Mouse (Mus musculus): ENCODE results near the gene Tenm3.
A peak's percentile ranks its signal among the peaks of the same experiment; 100 is the strongest.

Gene Tenm3

GRCm38 (mm10) chr8:48740147-48740881, 103.4 kb downstream of the Tenm3 start:
- no peak for DNase-seq

- DNase-seq = no peak
Measured at GRCm38 (mm10) chr8:48733731-48734130, 110.0 kb downstream of the Tenm3 start.

DNA sequence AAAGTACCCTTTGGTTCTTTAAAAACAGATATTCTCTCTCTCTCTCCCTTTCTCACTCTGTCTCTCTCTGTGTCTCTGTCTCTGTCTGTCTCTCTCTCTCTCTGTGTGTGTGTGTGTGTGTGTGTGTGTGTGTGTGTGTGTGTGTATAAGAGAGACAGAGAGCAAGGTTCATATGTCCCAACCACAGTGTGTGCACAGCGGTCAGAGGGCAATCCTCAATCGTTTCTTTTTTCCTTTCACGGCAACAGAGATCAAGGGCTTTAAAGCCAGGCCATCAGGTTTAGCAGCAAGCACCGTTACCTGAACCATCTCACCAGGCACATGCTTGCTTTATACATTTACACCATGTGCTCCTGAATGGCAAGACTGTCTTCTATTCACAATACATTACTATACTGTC, 110.7 kb downstream of the Tenm3 start:
- DNase-seq = no peak

- DNase-seq = no peak
Measured at GRCm38 (mm10) chr8:48730701-48731100, 113.0 kb downstream of the Tenm3 start.

DNA sequence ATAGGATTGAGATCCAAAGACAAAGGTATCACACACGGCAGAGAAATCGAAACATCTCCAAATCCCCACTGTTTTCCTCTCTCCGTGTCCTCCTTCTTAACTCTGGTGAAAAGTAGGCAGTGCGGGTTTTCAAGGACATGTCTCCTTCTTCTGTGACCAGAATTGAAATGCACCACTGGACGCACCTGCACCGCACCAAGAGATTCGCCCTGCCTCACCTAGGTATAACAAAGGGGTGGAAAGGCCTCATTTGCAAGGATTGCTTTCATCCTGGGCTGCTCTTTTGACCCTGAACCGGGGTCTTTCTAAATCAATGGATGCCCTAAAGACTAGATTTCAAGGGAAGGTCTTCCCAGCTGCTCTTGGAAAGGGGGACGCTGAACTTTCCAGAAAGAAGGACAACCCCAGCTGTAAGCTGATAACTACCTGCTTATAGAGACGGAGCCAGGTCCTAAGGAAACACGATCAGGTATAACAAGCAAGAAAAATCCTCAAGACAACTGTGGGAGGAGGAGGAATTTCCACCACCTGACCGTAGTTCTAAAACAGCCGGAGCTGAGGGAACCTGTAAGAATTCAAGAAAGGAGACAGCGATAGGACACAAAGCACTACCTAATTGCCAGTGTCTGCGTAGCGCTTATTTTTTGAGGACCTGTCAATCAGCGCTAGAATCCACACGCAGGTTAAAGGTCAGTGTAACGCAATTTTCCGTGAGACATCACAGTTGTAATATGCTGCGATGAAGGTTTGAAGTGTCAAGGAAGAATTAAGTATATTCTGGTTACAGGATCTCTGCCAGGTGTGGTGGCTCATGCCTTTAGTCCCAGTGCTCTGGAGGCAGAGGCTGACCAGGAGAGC, 114.7 kb downstream of the Tenm3 start:
- no peak for DNase-seq

- no peak for DNase-seq
Measured at GRCm38 (mm10) chr8:48728006-48728405, 115.7 kb downstream of the Tenm3 start.

DNA sequence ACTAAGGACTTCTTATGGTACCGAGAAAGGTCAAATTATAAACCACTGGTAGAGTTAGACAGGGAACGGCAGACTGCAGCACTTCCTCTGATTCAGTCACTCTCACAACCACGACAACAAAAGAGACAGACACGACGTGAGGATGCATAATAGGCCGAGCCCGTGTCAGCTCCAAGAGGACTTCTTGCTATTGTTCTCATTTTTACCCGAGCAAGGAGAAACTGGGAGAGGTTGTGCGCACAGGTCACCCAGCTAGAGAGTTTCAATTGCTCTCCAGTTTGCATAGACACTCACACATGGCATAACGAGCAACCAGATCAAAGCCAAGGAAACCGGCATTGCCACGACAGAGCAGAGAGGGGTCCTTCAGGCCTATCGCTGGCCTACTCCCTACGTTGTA, 121.0 kb downstream of the Tenm3 start:
- no peak for DNase-seq

DNA sequence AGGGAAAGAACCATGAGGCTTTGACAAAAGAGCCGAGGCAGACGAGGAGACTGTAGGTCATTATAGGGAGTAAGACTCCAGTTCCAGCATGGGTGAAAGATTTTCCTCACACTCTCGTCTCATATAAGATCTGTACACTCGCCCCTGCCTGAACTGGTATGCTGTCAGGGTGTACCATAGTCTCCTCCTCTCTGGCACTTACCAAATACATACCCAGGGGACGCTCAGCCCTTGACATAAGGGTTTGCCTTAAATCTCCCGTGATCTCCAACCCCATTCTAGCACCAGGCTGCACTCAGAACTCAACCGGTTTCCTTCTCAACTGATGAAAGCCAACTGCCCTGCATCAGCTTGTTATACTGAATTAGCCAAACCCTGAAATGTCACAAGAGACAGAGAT, 121.4 kb downstream of the Tenm3 start:
- DNase-seq = no peak

GRCm38 (mm10) chr8:48721376-48721775, 122.4 kb downstream of the Tenm3 start:
- DNase-seq = no peak

DNA sequence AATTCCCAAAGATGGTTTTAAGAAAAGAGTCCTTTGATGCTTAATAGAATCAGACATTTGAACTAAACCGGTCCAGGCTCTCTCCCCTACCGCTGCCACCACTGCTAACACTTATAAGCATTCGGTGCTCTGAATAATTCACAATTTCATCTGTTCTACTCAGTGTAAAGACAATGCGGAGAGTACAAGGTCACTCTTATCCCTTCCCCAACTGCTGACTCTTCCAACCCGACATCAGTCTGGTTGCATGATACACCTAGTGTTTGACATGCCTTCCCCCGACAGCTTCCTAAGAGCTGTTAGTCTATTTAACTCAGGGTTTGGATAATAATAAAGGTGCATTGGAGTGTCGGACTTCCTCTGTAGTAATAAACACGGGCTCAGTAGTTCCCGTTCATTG, 128.1 kb downstream of the Tenm3 start:
- DNase-seq = no peak

DNA sequence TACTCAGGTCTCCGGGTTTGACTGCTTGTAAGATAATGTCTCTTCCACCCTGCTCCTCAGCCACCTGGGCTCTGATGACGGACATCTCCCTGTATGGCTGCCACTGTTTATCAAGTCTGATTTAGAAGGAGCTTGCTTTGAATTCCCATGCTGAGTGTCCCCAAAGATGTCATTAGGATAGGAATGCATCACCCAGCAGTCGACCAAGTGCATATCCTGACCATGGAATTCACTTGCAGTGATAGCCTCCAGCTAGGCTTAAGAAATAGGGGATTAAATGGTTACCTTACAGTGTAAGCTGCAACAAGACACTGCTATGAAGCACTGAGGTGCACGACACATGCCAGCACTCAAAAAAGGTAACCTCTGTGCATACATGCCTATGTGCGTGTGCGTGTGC, 137.1 kb downstream of the Tenm3 start:
- DNase-seq = no peak

DNA sequence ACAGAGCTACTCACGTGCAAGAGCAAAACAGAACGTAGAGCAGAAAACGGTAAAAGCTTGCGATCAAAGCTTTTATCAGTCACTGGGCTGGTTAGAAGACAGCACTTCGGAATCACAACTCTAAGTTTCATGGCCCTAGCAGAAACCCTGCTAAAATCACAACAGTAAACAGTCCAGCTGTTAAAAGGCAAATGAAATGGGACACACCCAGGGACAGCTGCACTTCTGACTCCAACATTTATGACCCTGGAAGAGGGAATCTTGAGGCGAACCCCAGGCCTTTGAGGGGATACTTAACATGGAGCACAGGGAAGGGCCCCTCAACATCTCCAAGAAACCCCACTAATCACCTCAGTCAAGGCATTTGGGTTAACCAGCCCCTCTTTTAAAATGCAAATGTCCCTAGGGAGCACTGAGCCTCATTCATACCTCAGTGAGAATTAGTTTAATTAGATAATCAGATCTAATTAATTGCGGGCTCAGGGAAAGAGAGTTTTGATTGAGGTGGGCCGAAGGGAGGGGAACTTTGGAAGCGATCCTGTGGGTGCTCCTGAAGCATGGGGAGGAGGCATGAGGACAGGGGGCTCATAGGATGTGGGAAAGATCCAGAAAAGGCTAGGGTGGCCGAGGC, 138.8 kb downstream of the Tenm3 start:
- DNase-seq = no peak

DNA sequence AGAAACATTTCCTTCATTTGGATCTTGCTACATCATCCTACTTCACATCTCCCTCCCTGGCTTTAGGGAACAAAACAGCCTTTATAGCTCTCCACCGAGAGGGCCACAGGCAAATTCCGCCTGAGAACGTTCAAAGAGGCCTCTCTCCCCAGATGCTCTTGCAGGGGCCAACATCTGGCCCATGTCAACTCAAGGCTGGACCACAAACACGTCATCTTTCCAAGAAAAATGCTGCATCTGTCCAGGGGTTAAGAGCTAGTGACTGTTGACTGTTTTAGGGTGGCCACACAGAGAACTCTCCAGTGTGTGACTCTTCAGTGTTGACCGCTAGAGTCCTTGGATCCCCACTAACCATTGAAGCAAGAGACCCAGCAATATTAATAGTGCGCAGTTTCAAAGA, 139.3 kb downstream of the Tenm3 start:
- DNase-seq = peak; percentile 2

- DNase-seq = no peak
Measured at GRCm38 (mm10) chr8:48690665-48691395, 152.9 kb downstream of the Tenm3 start.

GRCm38 (mm10) chr8:48688706-48689105, 155.0 kb downstream of the Tenm3 start:
- no peak for DNase-seq

DNA sequence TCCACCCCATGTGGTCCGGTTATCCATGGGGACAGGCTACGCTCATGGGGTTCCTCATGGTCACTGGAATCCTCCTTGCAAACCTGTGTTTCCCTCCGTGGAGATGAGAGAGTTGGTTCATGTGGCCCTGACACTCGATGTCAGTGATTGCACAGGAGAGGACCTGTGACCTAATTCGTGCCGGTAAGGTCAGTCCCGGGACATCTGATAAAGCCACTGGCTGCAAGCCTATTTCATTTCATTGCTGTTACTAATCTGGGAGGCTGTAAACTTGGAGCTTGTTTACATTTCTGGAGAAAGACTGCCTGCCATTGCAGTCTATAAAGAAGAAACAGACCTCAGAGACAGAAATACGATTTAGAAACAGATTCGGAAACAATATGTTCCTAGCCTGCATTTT, 155.6 kb downstream of the Tenm3 start:
- DNase-seq = no peak

DNA sequence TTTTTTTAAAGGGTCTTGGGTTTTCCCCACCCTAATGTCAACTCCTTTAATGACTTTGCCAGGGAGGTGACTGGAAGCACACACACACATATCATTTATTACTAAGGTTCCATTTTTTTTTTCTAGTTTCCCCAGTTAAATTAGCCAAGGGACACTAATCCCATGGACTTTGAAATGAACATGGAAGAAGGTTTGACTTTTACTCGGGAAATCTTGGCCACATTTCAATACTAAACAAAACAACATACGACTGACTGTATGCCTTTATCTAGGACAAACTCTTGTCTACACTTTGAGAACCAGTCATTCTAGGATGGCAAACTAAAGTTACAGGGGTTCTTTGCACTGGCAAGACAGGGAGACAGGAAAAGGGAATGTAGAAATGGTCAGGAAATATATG, 170.3 kb downstream of the Tenm3 start:
- no peak for DNase-seq

DNA sequence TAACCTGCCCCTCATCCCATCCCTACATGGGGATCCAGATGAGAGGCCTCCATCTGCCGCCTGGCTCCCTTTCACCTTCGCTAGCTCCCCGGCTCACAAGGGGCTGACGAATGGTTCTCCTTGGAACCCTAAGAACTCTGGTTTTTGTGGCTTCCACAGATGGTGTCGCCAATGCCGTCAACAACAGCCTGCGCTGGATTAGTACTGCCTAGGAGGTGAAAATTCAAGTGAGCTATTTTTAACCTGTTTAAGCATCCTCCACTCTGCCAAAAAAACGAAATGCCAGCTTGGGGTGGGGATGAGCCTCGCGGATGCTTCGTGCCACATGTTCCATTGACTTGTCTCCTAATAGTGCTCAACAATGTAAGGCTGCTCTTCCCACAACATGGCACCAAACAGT, 171.3 kb downstream of the Tenm3 start:
- no peak for DNase-seq

DNA sequence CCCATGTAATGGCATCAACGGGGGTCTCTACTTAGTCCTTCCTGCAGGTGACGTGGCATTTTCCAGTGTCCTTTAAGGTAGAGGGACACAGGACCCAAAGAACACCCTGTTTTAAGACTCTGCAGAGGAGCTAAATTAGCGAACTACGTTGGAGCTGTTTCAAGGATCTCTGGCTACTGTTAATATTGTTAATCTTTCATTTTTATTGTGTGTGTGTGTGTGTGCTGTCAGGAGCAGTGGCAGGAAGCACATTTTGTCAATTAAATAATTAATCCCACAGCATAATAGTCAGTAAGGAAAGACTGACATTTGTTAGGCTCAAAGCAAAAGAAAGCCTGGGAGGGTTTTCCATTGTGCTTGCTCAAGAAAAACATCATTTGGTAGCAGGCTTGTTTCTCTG, 172.4 kb downstream of the Tenm3 start:
- DNase-seq = no peak

- no peak for DNase-seq
Measured at GRCm38 (mm10) chr8:48670895-48671294, 172.9 kb downstream of the Tenm3 start.

GRCm38 (mm10) chr8:48670387-48670786, 173.4 kb downstream of the Tenm3 start:
- no peak for DNase-seq

DNA sequence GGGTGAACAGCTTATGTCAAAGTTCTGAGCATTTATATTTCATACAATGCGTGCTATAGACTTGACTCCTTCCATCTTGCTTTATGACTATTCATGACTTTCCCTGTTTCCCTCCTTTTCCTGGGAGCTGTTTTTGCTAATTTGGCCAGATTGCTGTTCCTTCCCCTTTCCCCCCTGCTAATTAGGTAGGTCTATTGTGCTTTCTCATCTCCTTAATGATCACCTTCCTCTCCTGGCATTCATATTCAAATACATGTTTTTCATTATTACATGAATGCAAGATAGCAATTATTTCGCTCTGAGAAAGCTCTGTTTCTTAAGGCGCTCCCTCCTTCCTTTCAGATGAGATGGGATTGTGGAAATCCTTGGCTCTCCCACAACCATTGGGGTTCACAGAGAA, 178.6 kb downstream of the Tenm3 start:
- no peak for DNase-seq

GRCm38 (mm10) chr8:48659226-48659625, 184.5 kb downstream of the Tenm3 start:
- no peak for DNase-seq
